Mouse (Mus musculus): ENCODE results near the gene Pknox1. TPM values are rescaled to one million over a fixed set of nuclear protein-coding genes. Genes with fewer than 3 reads are reported as not detected.
A peak's percentile ranks its signal among the peaks of the same experiment; 100 is the strongest.
"Not testable (repeated sequence)": the region's sequence is repeated elsewhere in the genome, so short reads cannot be mapped to it uniquely, and the experiment has no call there.

Pknox1 gene
- polyA plus RNA-seq (2015; fragmentation: Nextera tagmentation; extraction: Ambion mirVana) = 26.5 and 27.8 TPM in 2 replicates

DNA sequence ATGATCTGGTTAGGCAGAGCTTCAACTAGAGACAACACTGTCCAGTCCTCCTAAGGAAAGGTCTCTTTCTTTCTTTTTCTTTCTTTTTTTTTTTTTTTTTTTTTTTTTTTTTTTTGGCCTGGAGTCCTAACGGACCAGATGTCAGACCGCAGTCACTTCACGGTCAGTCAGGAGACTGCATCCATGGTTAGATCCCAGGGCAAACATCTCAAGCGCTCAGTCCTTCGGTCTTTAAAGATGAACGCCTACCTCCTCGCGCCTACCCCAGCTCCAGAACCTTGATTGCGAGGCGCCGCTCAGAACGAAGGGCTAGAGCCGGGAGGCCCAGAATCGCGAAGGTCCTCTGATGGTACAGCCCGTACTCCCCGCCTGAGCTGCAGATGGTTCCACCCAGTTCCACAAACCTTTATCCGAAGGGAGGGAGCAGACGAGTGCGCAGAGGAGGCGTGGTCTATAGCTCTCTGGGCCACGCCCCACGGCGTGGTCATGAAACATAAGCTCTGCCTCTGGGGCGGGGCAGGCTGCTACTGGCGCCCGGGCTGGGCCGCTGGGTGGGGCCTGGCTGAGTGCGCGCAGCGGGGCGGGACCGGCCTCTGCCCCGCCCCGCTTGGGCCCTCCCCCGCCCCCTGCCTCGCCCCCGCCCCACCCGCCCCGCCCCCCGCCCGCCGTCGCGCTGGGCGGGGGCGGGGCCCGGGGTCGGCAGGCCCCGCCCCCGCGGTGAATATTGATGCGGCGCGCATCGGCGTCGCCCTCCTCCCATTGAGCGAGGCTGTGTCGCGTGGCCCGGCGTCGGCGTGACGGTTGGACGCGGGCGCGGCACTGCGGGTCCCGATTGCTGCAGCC is at the start of gene Pknox1:
Gene Pknox1, plus strand, starts transcription at position 720 of the 843 bp plus-strand sequence.
- Histone ChIP-seq H3K4me2 (peak within 1 kb of the TSS; percentile 88), H3K36me3 (no peaks in the 10 kb centered on the region), H3K4me1 (peaks cover 34% of the 10 kb centered on the region), H3K9me3 (no peaks in the 10 kb centered on the region), H3K4me3 (peak within 1 kb of the TSS; percentile 83), H3K27me3 (no peaks in the 10 kb centered on the region), H3K27ac (peak within 1 kb of the TSS; percentile 97), H3K9ac (peak within 1 kb of the TSS; percentile 93)
- WGBS = under 1% methylated on average over 52 of the region's 72 CpGs
- ATAC-seq (ENCODE audit: insufficient number of reproducible peaks, insufficient read depth, low FRiP score, low TSS enrichment, low read depth) = peak; percentile 92

- Histone ChIP-seq H3K9me3 (no peaks in the 10 kb centered on the region), H3K27ac (peak overlapping the region; percentile 60; the same call in 1 of the 2 replicates), H3K36me3 (peaks cover 13% of the 10 kb centered on the region), H3K4me1 (peaks cover 23% of the 10 kb centered on the region), H3K4me2 (peak overlapping the region; percentile 73), H3K27me3 (no peaks in the 10 kb centered on the region), H3K9ac (0 out of 2 replicates have a peak overlapping the region, but pooled peaks have one; percentile 21), H3K4me3 (peak overlapping the region; percentile 84)
- 3% methylated on average over 7 of the region's 7 CpGs for WGBS
- ATAC-seq (ENCODE audit: insufficient number of reproducible peaks, insufficient read depth, low FRiP score, low TSS enrichment, low read depth) = peak; percentile 23; the same call in 1 of the 2 replicates
These were observed 45.1 kb upstream of the Pknox1 start for GRCm38 (mm10) chr17:31519344-31519945.

DNA sequence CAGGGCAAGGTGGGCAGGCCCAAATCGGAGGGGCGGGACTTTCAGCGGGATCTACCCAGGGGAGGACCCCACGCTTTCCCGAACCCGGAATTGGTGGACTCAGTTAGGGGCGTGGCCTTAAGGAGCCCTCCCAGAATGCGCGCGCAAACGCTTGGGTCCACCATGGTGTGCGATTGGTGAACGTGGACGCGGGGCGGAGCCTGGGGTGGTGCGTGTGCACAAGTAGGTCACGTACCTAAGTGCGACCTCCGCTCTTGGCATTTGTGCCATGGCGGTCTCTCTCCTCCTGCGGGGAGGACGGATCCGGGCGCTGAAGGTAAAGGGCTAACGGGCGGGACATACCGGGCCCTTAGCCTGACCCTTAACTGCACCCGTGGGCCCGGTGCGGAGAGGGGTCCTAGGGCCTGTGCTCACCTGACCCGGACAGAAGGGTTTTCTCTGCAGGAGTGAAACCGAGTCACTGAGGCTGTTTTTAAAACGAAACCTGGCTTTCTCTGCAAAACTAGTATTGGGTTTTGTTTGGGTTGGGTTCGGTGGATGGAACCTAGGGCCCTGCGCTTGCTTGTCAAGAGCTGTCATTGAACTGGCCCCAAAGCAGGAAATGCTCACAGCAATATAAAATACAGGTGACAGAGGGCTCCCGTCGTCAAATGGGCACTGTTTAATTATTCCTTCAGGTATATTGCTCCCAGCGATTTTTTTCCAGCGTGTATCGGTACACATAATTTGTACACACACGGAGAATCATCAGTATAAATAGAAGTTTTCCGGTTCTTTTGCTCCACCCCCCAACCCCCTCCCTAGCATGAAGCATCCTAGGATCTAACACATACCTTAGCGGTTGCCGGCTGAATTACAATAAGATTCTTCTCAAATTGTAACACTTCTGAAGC is 44.3 kb upstream of the Pknox1 start, which contains the start of the genes Wdr4 and Ndufv3:
Gene Wdr4, minus strand, starts transcription at position 35 of the 893 bp plus-strand sequence.
Gene Ndufv3, plus strand, starts transcription at position 170 of the 893 bp plus-strand sequence.
- no peaks in the 10 kb centered on the region for H3K27me3 ChIP-seq
- no peaks in the 10 kb centered on the region for H3K9me3 ChIP-seq
- WGBS = under 1% methylated on average over 45 of the region's 45 CpGs
- peak within 1 kb of the TSS; percentile 84 for H3K9ac ChIP-seq
- peak within 1 kb of the TSS; percentile 84 for H3K4me3 ChIP-seq
- H3K4me2 ChIP-seq = peak within 1 kb of the TSS; percentile 73
- peak; percentile 95 for ATAC-seq (ENCODE audit: insufficient number of reproducible peaks, insufficient read depth, low FRiP score, low TSS enrichment, low read depth)
- H3K36me3 ChIP-seq = peaks cover 19% of the 10 kb centered on the region
- H3K4me1 ChIP-seq = peaks cover 23% of the 10 kb centered on the region
- peak within 1 kb of the TSS; percentile 76 for H3K27ac ChIP-seq

- Histone ChIP-seq H3K4me3 (peak overlapping the region; percentile 84), H3K36me3 (peaks cover 19% of the 10 kb centered on the region), H3K27ac (no peak overlapping the region), H3K9ac (peak overlapping the region; percentile 84), H3K9me3 (no peaks in the 10 kb centered on the region), H3K4me2 (peak overlapping the region; percentile 73), H3K4me1 (peaks cover 23% of the 10 kb centered on the region), H3K27me3 (no peaks in the 10 kb centered on the region)
- ATAC-seq (ENCODE audit: insufficient number of reproducible peaks, insufficient read depth, low FRiP score, low TSS enrichment, low read depth) = no peak
- WGBS = 14% methylated on average over 3 of the region's 3 CpGs
These were observed 43.6 kb upstream of the Pknox1 start for GRCm38 (mm10) chr17:31520895-31521294.

DNA sequence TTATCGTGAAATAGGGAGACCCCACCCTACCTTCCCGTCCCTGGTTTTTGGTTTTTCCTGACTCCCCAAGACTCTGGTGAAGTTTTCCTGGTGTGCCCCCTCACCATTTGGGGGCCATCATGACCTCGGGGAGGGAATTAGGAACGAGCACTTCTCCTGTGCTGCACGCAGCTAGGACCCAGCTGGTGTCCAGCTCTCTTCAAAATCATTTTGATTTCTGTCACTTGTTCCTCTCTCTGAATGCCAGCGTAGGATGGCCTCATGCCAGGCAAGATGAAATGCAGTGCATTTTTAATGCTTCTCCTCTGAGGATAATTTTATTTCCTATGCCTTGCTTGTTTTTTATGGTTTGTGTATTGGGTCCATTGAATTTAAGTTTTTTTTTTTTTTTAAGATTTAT is 42.6 kb upstream of the Pknox1 start:
- ATAC-seq (ENCODE audit: insufficient number of reproducible peaks, insufficient read depth, low FRiP score, low TSS enrichment, low read depth) = no peak
- H3K9me3 ChIP-seq = no peaks in the 10 kb centered on the region
- no peak overlapping the region for H3K9ac ChIP-seq
- peaks cover 23% of the 10 kb centered on the region for H3K4me1 ChIP-seq
- no peaks in the 10 kb centered on the region for H3K27me3 ChIP-seq
- no peak overlapping the region for H3K4me3 ChIP-seq
- 84% methylated on average over 6 of the region's 6 CpGs for WGBS
- 0 out of 2 replicates have a peak overlapping the region, but pooled peaks have one; percentile 73 for H3K4me2 ChIP-seq
- H3K27ac ChIP-seq = no peak overlapping the region
- H3K36me3 ChIP-seq = peaks cover 23% of the 10 kb centered on the region

- no peaks in the 10 kb centered on the region for H3K9me3 ChIP-seq
- H3K36me3 ChIP-seq = peaks cover 48% of the 10 kb centered on the region
- H3K27me3 ChIP-seq = no peaks in the 10 kb centered on the region
- peaks cover 23% of the 10 kb centered on the region for H3K4me1 ChIP-seq
- H3K4me2 ChIP-seq = no peak overlapping the region
- no peak overlapping the region for H3K9ac ChIP-seq
- H3K4me3 ChIP-seq = no peak overlapping the region
- no peak for ATAC-seq (ENCODE audit: insufficient number of reproducible peaks, insufficient read depth, low FRiP score, low TSS enrichment, low read depth)
- WGBS = 90% methylated on average over 4 of the region's 4 CpGs
- no peak overlapping the region for H3K27ac ChIP-seq
These were observed 39.4 kb upstream of the Pknox1 start for GRCm38 (mm10) chr17:31525114-31525513.

DNA sequence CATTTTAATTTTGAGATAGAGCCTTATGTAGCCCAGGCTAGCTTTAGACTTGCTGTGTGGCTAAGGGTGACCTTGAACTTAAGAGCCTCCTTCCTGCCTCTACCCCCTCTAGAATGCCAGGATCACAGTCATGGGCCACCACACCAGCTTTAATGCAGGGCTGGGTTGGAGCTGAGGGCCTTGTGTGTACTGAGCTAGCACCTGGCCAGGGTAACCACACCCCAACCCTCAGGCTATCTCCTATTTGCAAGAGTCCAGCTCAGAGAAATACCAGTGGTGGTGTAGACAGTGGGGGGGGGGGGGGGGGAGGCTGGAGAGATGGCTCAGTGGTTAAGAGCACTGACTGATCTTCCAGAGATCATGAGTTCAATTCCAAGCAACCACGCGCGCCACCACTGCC is 38.7 kb upstream of the Pknox1 start:
- no peak for ATAC-seq (ENCODE audit: insufficient number of reproducible peaks, insufficient read depth, low FRiP score, low TSS enrichment, low read depth)

DNA sequence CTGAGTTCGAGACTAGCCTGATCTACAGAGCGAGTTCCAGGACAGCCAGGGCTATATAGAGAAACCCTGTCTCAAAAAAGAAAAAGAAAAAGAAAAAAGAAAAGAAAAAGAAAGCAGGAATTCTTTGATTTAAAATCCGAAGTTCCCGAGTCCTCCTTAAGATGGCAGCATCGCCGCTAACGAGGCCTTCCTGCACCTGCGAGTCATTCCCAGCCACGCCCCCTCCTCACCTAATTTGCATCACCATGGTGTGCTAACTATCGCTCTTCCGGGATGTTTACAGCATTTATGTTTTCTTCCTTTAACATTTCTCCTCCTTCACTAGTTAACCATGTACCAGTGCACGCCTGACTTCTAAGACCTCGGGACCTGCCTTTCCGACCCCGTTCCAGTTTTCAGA is 35.2 kb upstream of the Pknox1 start:
- Histone ChIP-seq H3K4me3 (no peak overlapping the region), H3K36me3 (peaks cover 50% of the 10 kb centered on the region), H3K27me3 (no peaks in the 10 kb centered on the region), H3K27ac (no peak overlapping the region), H3K4me1 (no peaks in the 10 kb centered on the region), H3K9ac (no peak overlapping the region), H3K9me3 (no peaks in the 10 kb centered on the region), H3K4me2 (no peak overlapping the region)
- 27% methylated on average over 15 of the region's 15 CpGs for WGBS
- no peak for ATAC-seq (ENCODE audit: insufficient number of reproducible peaks, insufficient read depth, low FRiP score, low TSS enrichment, low read depth)

More for the DNA sequence above, 38.7 kb upstream of the Pknox1 start:
- no peaks in the 10 kb centered on the region for H3K9me3 ChIP-seq
- no peak overlapping the region for H3K4me3 ChIP-seq
- H3K9ac ChIP-seq = no peak overlapping the region
- 100% methylated on average over 3 of the region's 3 CpGs for WGBS
- H3K36me3 ChIP-seq = peaks cover 51% of the 10 kb centered on the region
- H3K4me2 ChIP-seq = no peak overlapping the region
- no peak overlapping the region for H3K27ac ChIP-seq
- peaks cover 20% of the 10 kb centered on the region for H3K4me1 ChIP-seq
- H3K27me3 ChIP-seq = no peaks in the 10 kb centered on the region

DNA sequence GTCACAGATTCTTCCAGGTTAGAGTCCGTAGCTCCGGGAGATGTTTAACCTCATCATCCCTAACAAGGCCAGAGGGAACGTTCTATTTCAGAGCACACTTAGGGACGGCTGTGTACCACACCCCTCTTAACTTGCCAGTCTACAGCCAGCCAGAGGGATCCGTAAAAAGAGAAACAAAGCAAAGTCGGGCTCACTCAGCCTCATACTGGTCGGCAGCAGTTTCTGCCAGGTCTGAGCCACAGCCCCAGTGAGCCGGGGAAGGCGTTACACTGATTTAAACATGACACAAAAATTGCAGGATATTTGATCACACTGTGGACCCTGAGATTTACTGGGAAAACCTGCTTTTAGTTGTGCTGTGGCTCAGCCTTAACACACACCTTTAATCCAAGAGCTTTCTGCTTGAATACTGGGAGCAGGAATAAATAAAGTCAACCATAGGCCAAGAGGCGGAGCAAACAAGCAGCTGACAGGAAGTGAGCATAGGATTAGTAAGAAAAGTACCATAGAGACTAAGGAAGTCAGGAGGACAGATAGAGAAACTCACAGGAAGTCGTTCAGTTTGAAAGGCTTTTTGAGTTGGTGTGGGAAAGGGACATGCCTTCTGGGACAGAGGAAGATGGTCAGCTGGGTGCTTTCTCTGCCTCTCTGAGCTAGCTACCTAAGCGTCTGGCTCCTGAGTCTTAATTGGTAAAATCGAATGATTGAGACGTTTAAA is 32.9 kb upstream of the Pknox1 start:
- Histone ChIP-seq H3K9me3 (no peaks in the 10 kb centered on the region), H3K27me3 (no peaks in the 10 kb centered on the region), H3K27ac (peak overlapping the region; percentile 57), H3K9ac (no peak overlapping the region), H3K36me3 (peaks cover 43% of the 10 kb centered on the region), H3K4me3 (no peak overlapping the region), H3K4me1 (peaks cover 10% of the 10 kb centered on the region), H3K4me2 (no peak overlapping the region)
- ATAC-seq (ENCODE audit: insufficient number of reproducible peaks, insufficient read depth, low FRiP score, low TSS enrichment, low read depth) = no peak
- 80% methylated on average over 14 of the region's 14 CpGs for WGBS

GRCm38 (mm10) chr17:31532331-31532730 is 32.2 kb upstream of the Pknox1 start:
- peaks cover 36% of the 10 kb centered on the region for H3K36me3 ChIP-seq
- peaks cover 10% of the 10 kb centered on the region for H3K4me1 ChIP-seq
- not testable (repeated sequence) for H3K9ac ChIP-seq; ATAC-seq (ENCODE audit: insufficient number of reproducible peaks, insufficient read depth, low FRiP score, low TSS enrichment, low read depth); H3K4me3 ChIP-seq; H3K4me2 ChIP-seq; H3K27ac ChIP-seq; H3K9me3 ChIP-seq; H3K27me3 ChIP-seq
- WGBS = 93% methylated on average over 4 of the region's 4 CpGs

Measured in embryonic facial prominence, embryonic 13.5 days (tissue).